Mouse (Mus musculus): ENCODE measurements around the gene Plekhh3. TPM values are rescaled to one million over a fixed set of nuclear protein-coding genes. Genes with fewer than 3 reads are reported as not detected.

Plekhh3 gene
- total RNA-seq, 2 experiments from 2014 or later: 15.0 to 15.3 TPM

DNA sequence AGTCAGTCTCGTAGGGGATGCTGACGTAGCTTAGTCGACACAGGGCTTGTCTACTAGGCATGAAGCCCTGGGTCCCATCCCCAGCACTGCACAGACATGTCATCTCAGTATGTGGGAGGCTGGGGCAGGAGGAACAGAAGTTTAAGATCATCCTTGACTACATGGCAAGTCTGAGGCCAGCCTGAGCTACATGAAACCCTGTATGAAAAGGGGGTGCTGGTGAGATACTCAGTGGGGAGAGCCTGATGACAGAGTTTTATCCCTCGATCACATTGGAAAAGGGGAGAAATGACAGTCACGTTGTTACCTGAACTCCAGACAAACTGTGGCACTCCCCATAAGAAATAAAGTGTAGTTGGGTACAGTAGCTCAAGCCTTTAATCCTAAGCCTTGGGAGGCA is 16.4 kb upstream of the Plekhh3 start:
- no peak for DNase-seq (ENCODE audit: low spot score in 2 of 2)

DNA sequence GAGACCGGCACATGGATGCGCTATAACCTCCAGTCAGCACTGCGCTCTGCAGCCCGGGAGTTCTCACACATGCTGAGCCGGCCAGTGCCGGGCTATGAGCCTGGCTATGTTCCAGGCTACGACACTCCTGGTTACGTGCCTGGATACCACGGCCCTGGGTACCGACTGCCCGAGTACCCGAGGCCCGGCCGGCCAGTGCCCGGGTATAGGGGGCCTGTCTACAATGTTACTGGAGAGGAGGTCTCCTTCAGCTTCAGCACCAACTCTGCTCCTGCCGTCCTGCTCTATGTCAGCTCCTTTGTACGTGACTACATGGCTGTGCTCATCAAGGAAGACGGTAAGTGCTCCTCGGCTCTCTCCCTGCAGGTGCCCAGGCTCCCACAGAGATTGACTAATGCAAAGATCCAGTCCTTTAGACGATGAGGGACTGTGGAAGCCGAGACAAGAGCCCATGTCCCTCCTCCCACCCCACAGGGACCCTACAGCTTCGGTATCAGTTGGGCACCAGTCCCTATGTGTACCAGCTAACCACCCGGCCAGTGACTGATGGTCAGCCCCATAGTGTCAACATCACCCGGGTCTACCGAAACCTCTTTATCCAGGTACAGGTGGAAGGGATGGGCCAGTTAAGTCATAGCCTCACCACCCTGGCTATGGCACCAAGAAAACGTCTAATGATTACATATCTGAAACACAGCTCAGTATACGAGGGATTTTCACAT is 15.5 kb upstream of the Plekhh3 start:
- DNase-seq (ENCODE audit: low spot score in 2 of 2): no peak

DNA sequence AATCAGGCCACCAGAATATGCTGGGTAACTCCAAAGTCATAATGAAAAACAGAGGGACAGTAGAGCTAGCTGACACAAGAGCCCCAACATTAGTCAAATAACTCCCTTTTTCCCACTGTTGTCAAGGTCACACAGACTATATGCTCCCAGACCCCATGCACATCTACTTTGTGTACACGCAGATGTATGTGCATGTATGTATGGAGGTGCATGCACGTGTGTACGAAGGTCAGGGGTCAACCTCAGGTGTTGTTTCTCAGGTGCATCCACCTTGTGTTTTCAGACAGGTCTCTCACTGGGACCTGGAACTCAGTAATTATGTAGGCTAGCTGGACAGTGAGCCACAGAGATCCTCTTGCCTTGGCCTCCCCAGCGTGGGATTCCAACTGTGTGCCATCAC is 14.3 kb upstream of the Plekhh3 start:
- no peak for DNase-seq (ENCODE audit: low spot score in 2 of 2)

DNA sequence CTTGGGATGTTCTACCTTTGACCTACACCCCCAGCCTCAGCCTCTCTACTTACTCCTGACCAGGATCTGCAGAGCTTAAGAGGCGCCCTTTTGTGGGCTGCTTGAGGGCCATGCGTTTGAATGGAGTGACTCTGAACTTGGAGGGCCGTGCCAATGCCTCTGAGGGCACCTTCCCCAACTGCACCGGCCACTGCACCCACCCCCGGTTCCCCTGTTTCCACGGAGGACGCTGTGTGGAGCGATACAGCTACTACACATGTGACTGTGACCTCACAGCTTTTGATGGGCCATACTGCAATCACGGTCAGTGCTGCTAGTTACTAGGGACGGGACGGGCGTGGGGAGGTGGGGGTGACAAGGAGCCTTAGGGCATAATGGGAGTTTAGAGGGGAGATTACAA is 13.8 kb upstream of the Plekhh3 start:
- DNase-seq (ENCODE audit: low spot score in 2 of 2): no peak

DNA sequence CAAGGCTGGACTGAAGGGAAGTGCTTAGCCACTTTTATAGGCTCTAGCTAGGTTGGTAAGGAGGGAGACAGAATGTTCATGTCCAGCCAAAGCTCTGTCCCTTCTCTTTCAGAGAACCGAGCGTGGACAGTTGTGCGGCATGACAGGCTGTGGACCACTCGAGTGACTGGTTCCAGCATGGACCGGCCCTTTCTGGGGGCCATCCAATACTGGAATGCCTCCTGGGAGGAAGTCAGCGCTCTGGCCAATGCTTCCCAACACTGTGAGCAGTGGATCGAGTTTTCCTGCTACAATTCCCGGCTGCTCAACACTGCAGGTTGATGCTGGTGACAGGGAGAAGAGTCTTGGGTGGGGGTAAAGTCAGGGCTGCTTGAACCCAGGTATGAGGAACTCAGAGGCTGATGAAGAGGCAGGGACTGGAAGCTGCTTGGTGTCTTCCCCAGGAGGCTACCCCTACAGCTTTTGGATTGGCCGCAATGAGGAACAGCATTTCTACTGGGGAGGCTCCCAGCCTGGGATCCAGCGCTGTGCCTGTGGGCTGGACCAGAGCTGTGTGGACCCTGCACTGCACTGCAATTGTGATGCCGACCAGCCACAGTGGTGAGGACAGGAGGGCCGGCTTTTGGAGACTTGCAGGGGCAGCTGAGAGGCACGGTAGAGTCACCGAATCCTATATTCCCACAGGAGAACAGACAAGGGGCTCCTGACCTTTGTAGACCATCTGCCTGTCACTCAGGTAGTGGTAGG is 11.8 kb upstream of the Plekhh3 start:
- no peak for DNase-seq (ENCODE audit: low spot score in 2 of 2)

DNA sequence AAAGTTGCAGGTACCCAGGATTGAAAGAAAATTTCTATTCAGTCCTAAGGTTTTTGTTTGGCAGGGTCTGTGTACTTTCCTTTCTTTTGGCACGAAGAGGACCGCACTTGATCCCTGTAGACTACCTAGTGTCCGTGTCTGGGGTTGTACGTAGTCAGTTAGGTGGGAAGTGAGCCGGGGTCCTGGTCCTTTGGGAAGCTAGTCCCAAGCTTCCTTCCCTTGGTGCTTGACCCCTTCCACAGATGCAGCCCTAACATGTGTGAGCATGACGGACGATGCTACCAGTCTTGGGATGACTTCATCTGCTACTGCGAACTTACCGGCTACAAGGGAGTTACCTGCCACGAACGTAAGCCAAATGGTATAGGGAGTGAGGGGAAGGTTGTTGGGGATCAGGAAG is 10.8 kb upstream of the Plekhh3 start:
- DNase-seq (ENCODE audit: low spot score in 2 of 2): no peak

DNA sequence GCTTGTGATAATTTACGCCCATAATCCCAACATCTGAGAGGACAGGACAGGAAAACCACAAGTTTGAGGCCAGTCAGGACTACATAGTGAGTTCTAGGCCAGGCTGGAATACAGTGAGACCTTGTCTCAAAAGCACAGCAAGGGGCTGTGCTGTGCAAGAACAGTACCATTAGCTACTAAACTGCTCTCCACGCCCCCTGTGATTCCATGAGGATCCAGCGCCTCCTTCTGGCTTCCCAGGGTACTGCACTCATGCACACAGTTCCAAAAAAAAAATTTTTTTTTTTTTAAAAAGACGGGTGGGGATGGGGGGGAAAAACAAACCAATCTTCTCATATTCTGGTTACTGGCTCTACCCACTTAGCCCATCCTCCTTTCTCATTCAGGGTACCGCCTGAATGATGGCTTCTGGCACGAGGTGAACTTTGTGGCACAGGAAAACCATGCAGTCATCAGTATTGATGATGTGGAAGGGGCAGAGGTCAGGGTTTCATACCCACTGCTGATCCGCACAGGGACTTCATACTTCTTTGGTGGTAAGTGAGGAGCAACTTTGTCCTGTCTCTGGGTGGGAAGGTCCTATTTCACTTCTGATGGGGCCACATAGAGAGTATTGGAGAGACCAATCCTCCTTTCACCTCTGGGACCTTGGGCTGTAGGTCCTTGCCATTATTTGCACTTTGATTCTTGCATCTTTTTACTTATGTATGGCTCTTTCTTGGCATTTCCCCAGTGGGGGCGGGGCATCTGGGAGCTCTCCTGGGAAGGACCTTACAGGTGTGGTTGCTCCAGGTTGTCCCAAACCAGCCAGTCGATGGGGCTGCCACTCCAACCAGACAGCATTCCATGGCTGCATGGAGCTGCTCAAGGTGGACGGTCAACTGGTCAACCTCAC is 9.9 kb upstream of the Plekhh3 start:
- DNase-seq (ENCODE audit: low spot score in 2 of 2): peak in 1 of 2 experiments; percentile 64

DNA sequence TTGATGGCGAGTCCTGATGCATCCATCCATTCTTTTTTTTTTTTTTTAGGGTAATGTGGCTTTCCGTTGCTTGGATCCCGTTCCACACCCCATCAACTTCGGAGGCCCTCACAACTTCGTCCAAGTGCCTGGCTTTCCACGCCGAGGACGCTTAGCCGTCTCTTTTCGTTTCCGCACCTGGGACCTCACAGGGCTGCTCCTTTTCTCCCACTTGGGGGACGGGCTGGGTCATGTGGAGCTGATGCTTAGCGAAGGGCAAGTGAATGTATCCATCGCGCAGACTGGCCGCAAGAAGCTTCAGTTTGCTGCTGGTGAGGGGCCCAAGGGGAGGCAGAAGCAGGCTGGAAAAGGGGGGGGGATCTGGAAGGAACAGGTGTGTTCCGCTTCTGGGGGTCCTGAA is 9.1 kb upstream of the Plekhh3 start:
- no peak for DNase-seq (ENCODE audit: low spot score in 2 of 2)

DNA sequence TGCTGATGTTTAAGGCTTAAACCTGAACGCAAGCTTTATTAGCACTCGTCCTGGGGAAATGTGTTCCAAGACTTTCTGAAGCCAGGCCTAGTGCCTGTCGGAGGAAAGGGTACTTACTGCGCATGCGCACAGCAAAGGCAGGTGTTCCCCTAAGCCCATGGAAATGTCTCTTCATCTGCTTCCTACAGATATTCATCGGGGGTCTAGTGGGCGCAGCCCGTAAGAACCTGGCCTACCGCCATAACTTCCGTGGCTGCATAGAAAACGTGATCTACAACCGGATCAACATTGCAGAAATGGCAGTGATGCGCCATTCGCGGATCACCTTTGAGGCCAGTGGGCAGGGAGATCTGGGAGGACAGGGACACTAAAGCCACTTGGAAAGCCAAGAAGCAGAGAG is 8.2 kb upstream of the Plekhh3 start:
- no peak for DNase-seq (ENCODE audit: low spot score in 2 of 2)

DNA sequence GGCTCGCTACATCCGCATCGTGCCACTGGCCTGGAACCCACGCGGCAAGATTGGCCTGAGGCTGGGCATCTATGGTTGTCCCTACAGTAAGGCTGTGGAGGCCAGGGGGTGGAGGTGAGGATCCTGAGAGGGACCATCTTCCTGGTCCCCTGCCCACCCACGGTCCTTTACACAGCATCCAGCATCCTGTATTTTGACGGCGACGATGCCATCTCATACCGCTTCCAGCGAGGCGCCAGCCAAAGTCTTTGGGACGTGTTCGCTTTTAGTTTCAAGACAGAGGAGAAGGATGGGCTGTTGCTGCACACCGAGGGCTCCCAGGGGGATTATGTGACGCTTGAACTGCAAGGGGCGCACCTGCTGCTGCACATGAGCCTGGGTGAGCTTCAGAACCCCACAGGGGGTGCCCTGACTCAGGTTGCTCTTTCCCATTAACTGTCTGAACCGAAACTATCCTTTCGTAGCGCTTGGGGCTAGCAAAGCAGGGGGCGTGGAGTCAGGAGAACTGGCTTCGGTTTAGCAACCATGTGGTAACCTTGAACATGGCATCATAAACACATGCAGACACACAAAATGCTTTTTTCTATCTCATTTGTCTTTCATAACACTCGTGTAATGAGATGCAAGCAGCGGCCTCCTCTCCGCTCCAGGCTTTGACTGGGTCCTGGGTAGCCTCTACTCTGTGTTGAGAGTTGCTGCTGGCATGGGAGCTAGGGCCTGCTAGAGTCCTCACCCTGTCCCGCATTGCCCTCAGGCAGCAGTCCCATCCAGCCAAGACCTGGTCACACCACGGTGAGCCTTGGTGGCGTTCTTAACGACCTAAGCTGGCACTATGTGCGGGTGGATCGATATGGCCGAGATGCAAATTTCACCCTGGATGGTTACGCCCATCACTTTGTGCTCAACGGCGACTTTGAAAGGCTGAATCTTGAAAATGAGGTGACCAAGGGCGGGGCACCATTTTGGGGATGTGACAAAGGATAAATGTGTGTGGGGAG is 7.2 kb upstream of the Plekhh3 start:
- DNase-seq (ENCODE audit: low spot score in 2 of 2): no peak

DNA sequence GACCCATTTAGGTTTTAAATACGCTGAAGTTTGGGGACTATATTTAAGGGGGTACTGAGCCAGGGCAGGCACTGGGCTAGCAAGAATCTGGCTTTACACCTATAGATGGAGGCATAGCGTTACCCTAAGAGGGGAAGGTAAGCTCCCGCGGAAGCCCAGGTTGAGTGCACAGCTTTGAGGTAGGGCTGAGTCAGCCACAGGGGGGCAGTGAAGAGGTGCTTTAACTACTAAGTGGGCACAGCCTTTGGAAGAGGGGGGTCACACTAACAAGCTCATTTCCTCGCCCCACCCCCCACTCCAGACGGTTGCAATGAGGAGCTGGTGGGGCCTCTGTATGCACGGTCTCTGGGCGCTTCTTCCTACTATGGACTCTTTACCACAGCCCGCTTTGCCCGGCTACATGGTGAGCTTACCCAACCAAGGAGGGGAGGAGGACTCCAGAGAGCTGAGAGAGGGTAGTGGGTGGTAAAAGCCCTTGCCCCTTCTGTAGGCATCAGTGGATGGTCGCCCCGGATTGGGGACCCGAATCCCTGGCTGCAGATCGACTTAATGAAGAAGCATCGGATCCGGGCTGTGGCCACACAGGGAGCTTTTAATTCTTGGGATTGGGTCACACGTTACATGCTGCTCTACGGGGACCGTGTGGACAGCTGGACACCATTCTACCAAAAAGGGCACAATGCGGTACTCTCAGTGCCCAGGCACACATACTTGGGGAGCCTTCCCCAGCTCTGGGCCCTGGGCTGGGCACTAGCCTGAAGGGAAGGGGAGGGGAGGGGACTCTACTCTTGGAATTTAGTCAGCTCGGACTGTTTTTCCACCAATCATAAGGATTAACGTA is 6.0 kb upstream of the Plekhh3 start:
- DNase-seq (ENCODE audit: low spot score in 2 of 2): peak; percentile 61 to 85

DNA sequence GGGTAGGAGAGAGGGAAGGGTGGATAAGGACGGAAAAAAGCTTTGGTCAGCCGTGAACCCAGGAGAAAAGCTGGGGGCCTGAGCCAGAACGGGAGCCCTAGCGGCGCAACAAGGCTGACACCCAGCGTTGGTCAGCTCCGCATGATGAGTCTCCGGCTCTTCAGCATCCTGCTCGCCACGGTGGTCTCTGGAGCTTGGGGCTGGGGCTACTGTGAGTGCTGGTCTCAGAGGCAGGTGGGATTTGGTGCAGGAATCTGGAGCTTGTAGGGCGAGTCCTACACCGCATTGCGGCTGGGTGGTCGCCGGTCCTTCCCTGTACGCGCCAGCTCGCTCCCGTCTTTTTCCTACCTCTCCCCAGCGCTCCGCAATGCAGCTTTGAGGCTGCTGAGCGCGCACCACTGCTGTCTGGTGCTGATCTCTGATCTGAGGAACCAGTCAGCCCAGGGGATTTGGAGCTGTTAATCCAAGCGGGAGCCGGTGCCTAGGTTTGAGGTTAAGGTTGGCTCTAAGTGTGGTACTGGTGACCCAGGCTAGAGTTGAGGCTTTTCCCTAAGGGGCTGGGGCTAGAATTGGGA is 5.1 kb upstream of the Plekhh3 start:
- peak in 1 of 2 experiments; percentile 68 for DNase-seq (ENCODE audit: low spot score in 2 of 2)

DNA sequence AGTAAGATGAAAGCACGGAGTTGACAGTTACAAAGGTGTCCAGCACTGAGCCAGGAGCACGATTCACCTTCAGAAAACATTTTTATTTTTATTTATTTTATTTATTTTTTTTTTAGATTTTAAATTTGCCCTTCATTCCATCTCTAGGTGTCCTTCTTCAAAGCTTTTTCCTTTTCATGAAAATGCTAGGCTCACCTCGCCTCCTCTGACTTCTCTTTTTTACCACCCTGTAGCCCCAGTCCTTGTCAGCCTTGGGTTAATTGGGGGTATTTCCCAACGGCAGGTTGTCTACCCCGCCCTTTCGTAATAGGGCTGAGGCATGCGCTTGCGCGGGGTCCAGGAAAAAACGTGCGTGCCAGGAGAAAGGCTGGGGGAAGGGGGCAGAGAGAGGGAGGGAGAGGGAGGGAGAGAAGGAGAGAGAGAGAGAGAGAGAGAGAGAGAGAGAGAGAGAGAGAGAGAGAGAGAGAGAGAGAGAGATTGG is 4.5 kb upstream of the Plekhh3 start:
- peak; percentile 61 to 70 for DNase-seq (ENCODE audit: low spot score in 2 of 2)

DNA sequence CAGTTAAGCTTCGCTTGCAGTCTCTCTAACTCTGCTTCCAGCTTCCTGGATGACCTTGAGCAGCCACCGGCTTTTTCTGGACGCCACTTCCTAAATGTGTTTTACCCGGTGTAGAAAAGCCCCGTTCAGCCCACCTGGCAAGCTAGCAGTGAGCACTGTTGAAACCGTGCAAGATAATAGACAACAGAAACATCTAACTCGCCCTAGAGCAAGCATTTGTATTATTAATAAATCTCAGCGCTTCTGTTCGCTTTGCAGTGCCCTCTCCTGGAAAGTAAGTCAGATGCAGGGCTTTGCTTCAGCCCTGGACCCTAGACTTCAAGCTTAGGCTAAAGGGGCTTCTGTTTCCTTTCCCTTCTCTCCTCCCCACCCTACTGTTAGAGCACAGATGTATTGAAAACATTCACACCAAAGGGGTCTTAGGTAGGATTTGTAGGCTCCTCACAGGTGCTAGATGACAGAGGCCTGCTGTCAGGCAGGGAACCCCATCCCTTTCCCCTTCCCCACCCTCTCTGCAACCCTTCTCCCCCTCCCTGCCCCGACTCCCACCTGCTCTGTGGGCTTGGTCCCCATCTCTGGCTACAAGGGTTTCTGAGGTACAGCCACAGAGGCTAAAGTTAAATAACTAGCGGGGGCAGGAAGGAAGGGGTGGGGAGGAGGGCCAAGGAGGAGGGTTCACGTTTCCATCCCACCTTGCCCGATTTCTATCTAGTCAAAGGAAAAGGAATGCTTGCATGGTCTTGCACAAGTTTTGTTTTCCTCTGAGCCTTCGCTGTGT is 3.9 kb upstream of the Plekhh3 start, which contains the start of gene Ccr10:
Gene Ccr10 (minus strand): TSS at position 593 of the 778 bp plus-strand sequence.
- peak in 1 of 2 experiments; percentile 65 for DNase-seq (ENCODE audit: low spot score in 2 of 2)

DNA sequence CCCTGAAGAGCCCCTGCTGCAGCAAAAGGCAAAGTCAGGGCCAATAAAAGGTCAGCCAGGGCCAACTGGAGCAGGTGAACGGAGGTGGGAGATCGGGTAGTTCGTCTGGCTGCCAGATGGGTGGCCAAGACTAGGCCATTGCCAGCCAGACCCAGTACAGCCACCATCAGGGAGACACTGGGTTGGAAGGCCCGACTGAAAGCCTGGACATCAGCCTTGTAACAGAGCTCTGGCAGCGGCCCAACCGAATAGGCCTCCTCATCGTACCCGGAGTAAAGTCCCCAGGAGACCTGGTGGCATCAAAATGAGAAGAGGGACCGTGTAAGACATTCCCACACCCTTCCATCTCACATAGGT is 3.2 kb upstream of the Plekhh3 start:
- no peak for DNase-seq (ENCODE audit: low spot score in 2 of 2)

DNA sequence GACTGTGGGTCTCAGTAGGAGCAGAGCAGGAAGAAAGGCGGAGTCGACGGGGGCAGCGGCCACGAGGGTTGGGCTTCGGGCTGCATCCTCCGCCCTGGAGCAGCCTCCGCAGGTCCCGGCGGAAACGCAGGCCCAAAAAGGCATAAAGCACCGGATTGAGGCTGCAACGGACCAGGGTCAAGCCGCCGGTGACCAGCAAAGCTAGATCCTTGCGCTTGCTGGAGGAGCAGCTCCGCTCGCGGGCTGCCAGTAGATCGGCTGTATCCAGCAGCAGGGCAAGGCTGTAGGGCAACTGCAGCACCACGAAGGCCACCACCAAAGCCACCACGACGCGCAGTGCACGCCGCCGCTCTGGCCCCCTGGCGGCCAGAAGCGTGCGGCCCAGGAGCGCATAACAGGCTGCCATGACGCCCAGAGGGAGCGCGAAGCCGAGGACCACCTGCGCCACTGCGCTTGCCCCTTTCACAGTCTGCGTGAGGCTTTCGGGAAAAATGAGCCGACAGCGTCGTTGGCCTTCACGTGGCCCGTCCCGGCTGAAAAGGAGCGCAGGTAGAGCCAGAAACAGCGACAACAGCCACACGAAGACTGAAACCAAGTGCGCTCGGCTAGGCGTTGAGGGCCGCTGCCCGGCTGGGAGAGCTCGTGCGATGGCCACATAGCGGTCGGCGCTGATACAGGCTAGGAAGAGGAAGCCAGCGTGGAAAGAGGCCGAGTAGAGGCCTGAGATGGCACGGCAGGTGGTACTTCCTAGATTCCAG is 2.7 kb upstream of the Plekhh3 start:
- peak in 1 of 2 experiments; percentile 67 for DNase-seq (ENCODE audit: low spot score in 2 of 2)

DNA sequence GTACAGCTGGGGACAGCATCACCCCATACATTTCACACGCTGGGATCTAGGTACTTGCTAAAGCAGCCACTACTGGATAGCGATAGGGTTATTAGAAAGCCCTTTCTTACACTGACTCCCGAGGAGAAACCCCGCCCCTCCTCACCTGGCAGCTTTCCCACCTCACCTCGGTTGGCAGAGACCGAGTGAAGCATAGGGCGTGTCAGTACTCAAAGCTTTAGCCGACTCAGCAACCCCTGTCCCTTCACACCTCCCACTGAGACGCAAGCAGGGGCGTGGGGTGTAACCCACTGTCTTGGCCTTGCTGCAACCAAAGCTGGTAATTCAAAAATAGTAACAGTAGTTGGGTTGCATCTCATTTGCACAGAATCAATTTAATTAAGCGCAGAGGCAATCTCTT is 2.0 kb upstream of the Plekhh3 start:
- no peak for DNase-seq (ENCODE audit: low spot score in 2 of 2)

DNA sequence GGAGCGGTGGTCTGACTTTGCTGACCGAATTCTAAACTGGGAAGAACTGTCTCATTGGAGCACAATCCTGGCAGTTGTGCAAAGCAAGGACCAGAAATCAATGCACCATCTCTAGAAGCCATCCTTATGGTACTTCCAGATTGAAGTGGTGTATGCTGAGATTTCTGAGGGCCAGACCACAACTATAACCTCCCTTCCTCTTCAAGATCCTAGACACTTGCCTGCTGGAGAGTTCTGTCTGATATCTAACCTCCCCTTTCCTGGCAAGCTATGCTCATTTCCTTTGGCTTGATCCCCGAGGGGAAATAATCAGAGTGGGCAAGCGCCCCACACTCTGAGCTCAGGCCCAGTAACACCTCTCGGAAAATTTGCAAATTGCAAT is 1.3 kb upstream of the Plekhh3 start:
- DNase-seq (ENCODE audit: low spot score in 2 of 2): no peak
